Mouse (Mus musculus) heart, postnatal 14 days (tissue): ENCODE data around the gene Serpinb9c. TPM values are rescaled to one million over a fixed set of nuclear protein-coding genes. Genes with fewer than 3 reads are reported as not detected.
"Not testable (repeated sequence)": the region's sequence is repeated elsewhere in the genome, so short reads cannot be mapped to it uniquely, and the experiment has no call there.

Experiments
- DNase-seq, 2 experiments: peaks; one replicate each; pipeline ENCODE4 v3.0.0; 2021 to 2022
- intact Hi-C: fragments of 180-260 bp; cut with DNase I; formaldehyde crosslinking; loops from one replicate; pipeline ENCODE4 v1.15.1; 2025
- long read RNA-seq, 2 experiments: library from polyadenylated mRNA; stranded (forward); transcript quantifications; one replicate each; pipeline ENCODE4 v2.0.0; 2021
- total RNA-seq, 2 experiments: library from RNA; stranded (reverse); gene quantifications; 2 replicates each; pipeline ENCODE4 v1.2.3; 2021

The Serpinb9c gene
- not detected for total RNA-seq
- long read RNA-seq, experiment 1 = 0 reads
- long read RNA-seq, experiment 2 = 0 reads

DNA sequence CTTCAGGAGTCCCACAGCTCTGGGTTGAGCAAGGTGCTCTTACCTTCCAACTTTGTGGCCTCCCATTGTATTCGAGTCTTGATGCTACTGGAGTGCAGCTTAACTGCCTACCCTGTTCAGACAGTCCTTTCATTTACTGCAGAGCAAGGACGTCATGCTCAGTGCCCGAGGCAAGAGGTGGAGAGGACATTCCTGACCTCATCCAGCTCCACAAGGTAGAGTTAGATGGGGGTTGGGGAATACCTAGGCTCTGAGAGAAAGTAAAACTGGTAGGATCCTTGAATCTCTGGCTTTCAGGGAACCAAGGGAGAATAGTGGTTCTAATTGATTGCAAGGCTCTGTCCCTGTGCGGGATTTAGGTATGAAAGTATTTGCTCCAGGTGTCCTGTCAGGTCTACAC lies at the start of gene Serpinb9c:
TSS of gene Serpinb9c (minus strand) at position 101 of the 400 bp plus-strand sequence.
- DNase-seq = no peak
- intact Hi-C loops = no loop called here

DNA sequence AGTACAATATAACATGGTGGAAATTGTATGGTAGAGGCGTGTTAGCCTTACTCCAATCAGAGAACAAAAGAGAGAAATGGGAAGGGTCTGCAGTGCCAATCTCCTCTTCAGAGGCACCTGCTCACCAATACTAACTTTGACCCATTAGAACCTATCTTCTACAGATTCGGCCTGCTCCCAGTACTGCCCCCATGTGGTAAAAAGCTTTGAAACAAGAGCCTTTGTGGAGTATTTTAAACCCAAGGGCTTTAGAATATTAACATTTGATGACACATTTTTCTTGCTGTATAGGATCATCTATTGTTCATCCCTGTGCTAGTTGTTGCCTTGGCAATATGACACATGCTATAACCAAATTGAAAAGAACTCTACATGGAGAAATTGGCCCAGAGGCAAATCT lies 40.2 kb upstream of the Serpinb9c start:
- no peak for DNase-seq
- intact Hi-C loops = no loop called here

DNA sequence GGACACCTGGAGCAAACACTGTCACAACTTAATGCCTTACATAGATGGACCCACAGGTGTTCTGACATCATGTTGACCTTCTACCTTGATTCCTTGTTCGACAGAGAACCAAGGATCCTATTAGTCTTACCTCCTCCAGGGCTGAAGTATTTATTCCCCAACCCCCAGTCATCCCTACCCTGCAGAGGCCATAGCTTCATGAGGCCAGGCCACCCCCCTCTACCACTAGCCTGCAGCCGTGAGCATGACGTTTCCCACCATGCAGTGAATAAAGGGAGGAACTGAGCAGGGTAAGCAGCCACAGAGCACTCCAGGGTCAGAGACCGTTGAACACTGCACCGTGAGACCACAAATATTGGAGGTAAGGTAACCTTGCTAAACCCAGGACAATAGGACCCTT lies 33.1 kb upstream of the Serpinb9c start, which contains the start of gene Serpinb9d:
TSS of gene Serpinb9d (plus strand) at position 301 of the 400 bp plus-strand sequence.
- DNase-seq = no peak
- intact Hi-C loops = no loop called here

DNA sequence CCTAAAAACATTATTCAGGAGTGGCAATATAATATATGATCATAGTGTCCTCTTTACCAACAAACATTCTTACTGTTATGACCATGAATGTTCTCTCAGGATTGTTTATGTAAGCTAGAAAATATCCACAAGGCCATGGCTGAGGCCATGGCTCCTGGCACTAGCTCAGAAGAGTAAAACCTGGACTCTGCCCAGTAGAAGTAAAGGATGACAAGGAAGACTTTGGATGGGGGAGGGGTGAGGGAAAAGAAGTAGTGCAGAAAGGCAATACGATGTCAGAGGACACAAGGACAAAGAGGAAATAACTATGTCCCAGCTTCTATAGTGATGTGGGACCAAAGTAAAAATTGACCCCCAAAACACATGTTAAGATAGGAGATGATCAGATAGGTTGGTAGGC lies 30.9 kb upstream of the Serpinb9c start:
- DNase-seq, intact Hi-C loops: not testable (repeated sequence)

DNA sequence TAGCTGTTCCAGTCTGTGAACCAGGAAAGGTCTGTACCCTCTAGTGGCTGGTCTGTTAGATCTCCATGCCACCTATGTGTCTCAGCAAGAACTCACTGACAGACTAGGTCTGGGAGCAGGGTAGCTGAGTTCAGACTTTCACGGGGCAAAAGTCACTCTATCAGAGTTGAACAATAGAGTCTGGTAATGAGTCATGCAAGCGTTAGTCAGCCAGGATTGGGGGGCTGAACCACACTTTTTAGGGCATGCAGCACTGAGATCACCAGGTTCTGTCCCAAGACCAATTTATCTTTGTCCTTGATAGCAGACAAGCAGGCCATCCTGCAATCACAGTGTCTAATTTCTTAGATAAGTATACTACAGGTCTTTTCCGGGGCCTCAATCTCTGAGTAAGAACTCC lies 18.1 kb downstream of the Serpinb9c start:
- intact Hi-C loops = no loop called here
- no peak for DNase-seq

DNA sequence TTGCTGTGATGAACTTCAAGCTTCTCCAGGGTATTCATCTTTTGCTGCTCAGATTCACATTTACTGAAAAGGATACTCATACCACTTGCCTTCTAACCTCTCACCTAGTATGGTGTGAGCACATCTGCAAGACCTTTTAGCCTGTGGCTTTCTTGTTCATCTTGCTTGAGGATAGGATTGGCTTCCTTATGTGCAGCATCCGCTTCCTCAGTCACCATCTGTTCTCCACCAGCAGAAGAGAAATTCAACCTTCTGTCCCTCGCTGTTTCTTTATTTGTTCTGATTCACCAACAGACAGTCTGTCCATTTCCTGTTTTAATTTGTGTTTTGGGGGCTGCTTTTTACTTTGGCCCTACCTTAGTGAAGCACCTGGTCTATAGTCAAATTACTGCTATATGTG lies 21.8 kb downstream of the Serpinb9c start:
- DNase-seq = no peak
- intact Hi-C loops = no loop called here

DNA sequence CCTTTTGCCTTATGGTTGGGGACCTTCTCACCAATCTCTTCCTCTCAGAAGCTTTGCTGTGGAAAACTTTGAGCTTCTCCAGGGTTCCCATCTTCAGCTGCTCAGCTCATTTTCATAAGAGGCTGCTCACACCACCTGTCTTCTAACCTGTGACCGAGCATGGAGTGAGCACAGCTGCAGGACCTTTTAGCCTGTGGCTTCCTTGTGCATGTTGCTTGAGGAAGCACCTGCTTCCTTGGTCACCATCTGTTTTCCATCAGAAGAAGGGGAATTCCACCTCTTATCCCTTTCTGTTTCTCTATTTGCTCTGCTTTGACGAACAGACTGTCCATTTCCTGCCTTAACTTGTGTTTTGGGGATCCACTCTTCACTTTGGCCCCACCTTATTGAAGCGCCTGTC lies 46.5 kb downstream of the Serpinb9c start:
- intact Hi-C loops = no loop called here
- no peak for DNase-seq

DNA sequence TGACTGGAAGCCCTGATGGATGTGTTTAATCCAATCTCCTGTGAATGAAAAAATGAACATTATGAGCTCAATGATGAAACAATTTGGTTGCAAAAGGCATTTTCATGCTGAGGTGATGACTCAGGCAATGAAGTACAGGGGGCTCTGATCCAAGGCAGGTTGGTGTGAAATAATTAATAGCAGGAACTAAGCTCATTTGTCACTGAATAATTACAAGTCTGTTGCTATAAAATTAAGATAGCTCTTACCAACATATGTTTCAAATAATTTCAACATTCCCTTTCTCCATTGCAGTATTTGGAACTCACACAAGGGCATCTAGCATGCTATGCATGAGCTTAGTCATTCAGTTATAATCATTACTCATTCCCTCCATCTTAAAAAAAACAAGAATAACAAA lies 53.9 kb downstream of the Serpinb9c start:
- intact Hi-C loops = no loop called here
- no peak for DNase-seq

Other genes with a start within 250 kb of the Serpinb9c start
- gene Serpinb6b, start 194.5 kb downstream of the Serpinb9c start, total RNA-seq = 10 to 100 TPM; 24.9 to 27.8 TPM
- 1 to 10 TPM; 7.8 to 8.6 TPM for gene Serpinb9, start 156.5 kb downstream of the Serpinb9c start, total RNA-seq
- gene Serpinb9b, start 132.3 kb downstream of the Serpinb9c start, total RNA-seq = under 1 TPM; 0.12 to 0.41 TPM
- gene Serpinb1b, start 81.2 kb downstream of the Serpinb9c start, total RNA-seq = not detected
- gene Serpinb9d, start 33.2 kb upstream of the Serpinb9c start, total RNA-seq = not detected
- not detected for gene Serpinb9e, start 89.9 kb upstream of the Serpinb9c start, total RNA-seq
- not detected for gene Serpinb9f, start 164.3 kb upstream of the Serpinb9c start, total RNA-seq
- gene Gm11397, start 236.0 kb upstream of the Serpinb9c start, total RNA-seq = not detected